Mouse (Mus musculus): ENCODE data around the gene Apoe. TPM values are rescaled to one million over a fixed set of nuclear protein-coding genes. Genes with fewer than 3 reads are reported as not detected.
A peak's percentile ranks its signal among the peaks of the same experiment; 100 is the strongest.

The Apoe gene
- polyA plus RNA-seq, 1 experiment from 2014 or later: 265 TPM

DNA sequence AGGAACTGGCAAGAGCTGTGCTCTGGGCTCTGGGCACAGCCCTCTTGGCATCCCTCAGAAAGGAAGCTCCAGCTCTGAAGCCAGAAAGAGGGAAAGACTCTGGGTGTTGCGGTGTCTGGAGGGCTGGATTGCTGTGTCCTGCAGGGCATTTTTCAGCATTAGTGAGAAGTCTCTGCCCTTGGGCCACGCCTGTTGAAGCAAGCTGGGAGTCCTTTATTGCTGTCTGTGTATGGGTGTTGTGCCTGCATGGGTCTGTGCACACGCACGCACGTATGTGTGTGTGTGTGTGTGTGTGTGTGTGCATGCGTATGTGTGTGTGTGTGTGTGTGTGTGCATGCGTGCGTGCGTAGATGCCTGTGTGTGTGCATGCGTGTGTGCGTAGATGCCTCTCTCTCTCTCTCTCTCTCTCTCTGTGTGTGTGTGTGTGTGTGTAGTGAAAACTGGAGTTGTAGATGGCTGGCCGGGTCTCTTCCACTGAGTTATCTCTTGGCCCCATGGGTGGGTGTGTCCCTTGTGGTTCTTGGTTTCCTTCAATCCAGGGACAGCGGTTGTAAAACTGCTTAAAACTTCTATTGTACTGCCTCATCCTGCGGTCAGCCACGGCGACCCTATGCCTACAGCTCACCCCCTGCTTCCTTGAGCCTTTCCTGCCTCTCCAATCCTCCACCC lies 37.5 kb upstream of the Apoe start:
- H3K4me1 ChIP-seq: no peaks in the 10 kb centered on the region
- WGBS: 89% methylated on average over 16 of the region's 16 CpGs
- peaks cover 27% of the 10 kb centered on the region for H3K36me3 ChIP-seq
- H3K9ac ChIP-seq (replicated peaks): no peak overlapping the region
- no peak overlapping the region for H3K4me3 ChIP-seq
- H3K9me3 ChIP-seq: no peaks in the 10 kb centered on the region
- ATAC-seq (replicated peaks): no peak
- H3K27ac ChIP-seq (replicated peaks): no peak overlapping the region
- no peaks in the 10 kb centered on the region for H3K27me3 ChIP-seq
- no peak overlapping the region for H3K4me2 ChIP-seq (replicated peaks)

DNA sequence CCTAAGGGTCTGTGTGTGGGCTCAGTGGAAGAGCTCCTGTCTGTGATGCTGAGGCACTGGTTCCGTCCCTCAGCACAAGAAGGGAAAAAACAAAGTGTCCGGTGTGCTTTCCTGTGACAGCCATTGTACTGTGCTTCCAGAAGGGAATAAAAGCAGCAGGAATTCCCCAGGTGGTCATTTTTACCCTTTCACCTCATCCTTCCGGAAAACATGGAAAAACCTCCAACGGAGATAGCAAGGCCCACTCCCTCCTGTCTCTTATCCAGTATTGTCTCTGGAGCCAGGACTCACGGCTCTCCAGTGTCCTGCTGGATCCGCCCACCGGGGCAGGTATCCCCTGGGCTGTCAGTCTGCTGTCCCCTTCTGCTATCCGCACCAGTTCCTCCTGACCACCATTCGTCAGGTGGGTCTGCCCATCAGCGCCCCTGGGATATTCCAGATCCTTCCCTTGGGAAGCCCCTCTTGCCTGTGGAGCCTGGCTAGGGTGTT lies 35.2 kb upstream of the Apoe start:
- Histone ChIP-seq H3K4me2 (replicated peaks) (no peak overlapping the region), H3K4me3 (no peak overlapping the region), H3K36me3 (peaks cover 50% of the 10 kb centered on the region), H3K9ac (replicated peaks) (no peak overlapping the region), H3K9me3 (no peaks in the 10 kb centered on the region), H3K27me3 (no peaks in the 10 kb centered on the region), H3K27ac (replicated peaks) (no peak overlapping the region), H3K4me1 (no peaks in the 10 kb centered on the region)
- 86% methylated on average over 10 of the region's 10 CpGs for WGBS
- ATAC-seq (replicated peaks): no peak

DNA sequence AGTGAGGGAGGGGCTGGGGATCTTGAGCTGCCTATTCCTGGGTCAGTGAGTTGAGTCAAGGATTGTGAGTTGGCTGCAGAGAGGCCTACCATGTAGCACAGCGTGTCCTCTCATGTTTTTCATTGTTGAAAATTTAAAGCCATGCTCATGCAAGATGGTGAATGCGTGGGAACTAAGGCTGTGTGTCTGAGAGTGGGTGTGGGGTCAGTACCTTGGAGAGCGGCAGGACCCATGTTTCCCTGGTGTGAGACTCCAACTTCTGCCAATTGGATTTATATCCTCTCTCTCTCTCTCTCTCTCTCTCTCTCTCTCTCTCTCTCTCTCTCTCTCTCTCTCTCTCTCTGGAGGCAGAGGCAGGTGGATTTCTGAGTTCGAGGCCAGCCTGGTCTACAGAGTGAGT lies 27.6 kb upstream of the Apoe start:
- H3K4me3 ChIP-seq: no peak overlapping the region
- no peak overlapping the region for H3K9ac ChIP-seq (replicated peaks)
- ATAC-seq (replicated peaks): no peak
- H3K9me3 ChIP-seq: no peaks in the 10 kb centered on the region
- no peak overlapping the region for H3K27ac ChIP-seq (replicated peaks)
- no peaks in the 10 kb centered on the region for H3K4me1 ChIP-seq
- H3K36me3 ChIP-seq: peaks cover 69% of the 10 kb centered on the region
- H3K4me2 ChIP-seq (replicated peaks): no peak overlapping the region
- H3K27me3 ChIP-seq: no peaks in the 10 kb centered on the region
- whole genome bisulfite sequencing: 84% methylated on average over 4 of the region's 4 CpGs

DNA sequence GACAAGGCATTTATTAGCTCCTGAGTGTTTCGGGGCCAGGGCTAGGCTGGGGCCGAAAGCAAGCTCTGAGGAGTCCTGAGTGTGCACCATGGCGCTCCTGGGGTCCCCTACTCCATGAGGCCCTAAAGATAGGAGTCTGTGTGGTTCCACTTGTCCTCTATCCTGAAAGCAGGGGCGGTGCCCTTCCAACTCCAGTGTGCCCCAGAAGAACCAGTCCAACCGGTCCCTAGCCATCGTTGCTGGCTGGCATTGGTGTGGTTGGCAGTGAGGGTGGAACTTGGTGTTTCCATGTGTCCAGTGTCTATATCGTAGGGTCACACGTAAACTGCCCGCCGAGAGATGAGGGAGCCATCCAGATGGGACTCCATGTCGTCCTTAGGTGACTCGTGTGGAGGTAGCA lies 25.2 kb upstream of the Apoe start:
- Histone ChIP-seq H3K27me3 (no peaks in the 10 kb centered on the region), H3K4me1 (no peaks in the 10 kb centered on the region), H3K4me3 (no peak overlapping the region), H3K27ac (replicated peaks) (no peak overlapping the region), H3K36me3 (peaks cover 46% of the 10 kb centered on the region), H3K9me3 (0 out of 2 replicates have a peak, but pooled peaks cover 2% of the 10 kb centered on the region), H3K4me2 (replicated peaks) (no peak overlapping the region), H3K9ac (replicated peaks) (no peak overlapping the region)
- ATAC-seq (replicated peaks): no peak
- WGBS: 95% methylated on average over 12 of the region's 12 CpGs

DNA sequence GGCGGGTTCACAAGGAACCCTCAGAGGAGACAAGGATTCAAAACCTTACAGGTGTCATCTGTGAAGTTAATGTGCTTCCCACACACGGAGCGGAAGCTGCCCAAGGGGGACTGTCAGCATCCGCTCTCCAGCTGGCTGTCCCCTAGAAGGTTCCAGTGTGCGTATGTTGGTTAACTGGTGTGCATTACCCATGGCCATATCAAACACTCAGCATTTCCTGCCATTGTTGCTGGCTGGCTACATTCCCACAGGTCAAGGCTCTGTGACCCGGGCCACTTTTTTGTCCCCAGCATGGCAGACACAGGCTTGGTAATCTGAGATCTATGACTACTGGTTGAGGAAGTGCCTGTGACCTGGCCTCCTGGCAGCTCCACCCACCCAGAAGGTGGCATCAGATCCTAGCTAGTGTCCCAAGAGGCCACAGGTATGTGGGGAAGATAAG lies 23.8 kb upstream of the Apoe start:
- Histone ChIP-seq H3K4me2 (replicated peaks) (no peak overlapping the region), H3K36me3 (peaks cover 32% of the 10 kb centered on the region), H3K27ac (replicated peaks) (no peak overlapping the region), H3K9me3 (0 out of 2 replicates have a peak, but pooled peaks cover 2% of the 10 kb centered on the region), H3K9ac (replicated peaks) (no peak overlapping the region), H3K4me1 (no peaks in the 10 kb centered on the region), H3K4me3 (no peak overlapping the region), H3K27me3 (no peaks in the 10 kb centered on the region)
- 92% methylated on average over 6 of the region's 6 CpGs for WGBS
- no peak for ATAC-seq (replicated peaks)

DNA sequence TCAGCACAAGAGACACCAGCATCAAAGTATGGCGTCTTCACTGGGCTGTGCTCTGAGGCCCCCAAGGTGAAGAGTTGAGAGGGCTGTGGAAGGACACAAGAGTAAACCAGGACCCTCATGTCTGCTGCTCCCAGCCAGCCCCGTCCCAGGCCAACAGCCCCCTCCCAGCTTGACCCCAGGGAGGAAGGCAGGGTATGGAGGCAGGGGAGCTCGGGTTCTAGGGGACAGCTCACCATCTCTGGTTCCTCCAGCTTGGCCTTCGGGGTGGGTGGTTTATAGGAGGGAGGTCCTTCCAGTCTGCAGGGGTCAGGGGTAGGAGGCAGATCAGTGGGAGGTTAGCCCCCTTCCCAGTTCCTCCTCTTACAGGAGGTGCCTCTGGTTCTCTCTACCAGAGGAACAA lies 20.2 kb upstream of the Apoe start:
- Histone ChIP-seq H3K9me3 (0 out of 2 replicates have a peak, but pooled peaks cover 2% of the 10 kb centered on the region), H3K4me2 (replicated peaks) (no peak overlapping the region), H3K27ac (replicated peaks) (no peak overlapping the region), H3K9ac (replicated peaks) (no peak overlapping the region), H3K27me3 (no peaks in the 10 kb centered on the region), H3K4me1 (peaks cover 14% of the 10 kb centered on the region), H3K36me3 (peaks cover 6% of the 10 kb centered on the region; the same call in 1 of the 2 replicates), H3K4me3 (no peak overlapping the region)
- no peak for ATAC-seq (replicated peaks)
- WGBS: 90% methylated on average over 4 of the region's 4 CpGs

DNA sequence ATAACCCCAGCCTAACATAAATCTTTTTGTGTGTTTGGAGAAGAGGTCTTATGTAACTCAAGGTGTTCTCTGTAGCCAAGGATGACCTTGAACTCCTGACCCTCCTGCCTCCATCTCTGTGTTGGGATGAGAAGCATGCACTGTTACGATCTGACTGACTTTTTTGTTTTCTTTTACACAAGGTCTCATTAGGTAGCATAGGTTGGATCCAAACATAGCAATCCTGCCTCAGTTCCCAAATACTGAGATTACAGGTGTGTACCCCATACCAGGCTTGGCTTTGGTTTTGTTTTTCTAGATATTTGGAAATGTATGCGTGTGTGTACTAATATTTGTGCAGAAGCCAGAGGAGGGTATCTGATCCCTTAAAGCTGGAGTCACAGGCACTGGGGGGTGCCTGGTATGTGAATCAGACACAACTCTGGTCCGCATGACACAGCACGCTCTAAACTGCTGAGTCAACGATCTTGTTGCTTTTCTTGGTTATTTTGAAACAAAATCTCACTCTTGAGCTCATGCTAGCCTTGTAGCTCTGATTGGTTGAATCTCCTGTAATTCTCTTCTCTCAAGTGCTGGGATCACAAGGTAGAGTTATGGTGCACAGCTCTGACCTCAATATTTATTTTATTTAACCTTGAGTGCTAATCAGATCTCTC lies 19.4 kb upstream of the Apoe start:
- H3K4me3 ChIP-seq: no peak overlapping the region
- 0 out of 2 replicates have a peak, but pooled peaks cover 2% of the 10 kb centered on the region for H3K9me3 ChIP-seq
- 0 out of 2 replicates have a peak, but pooled peaks cover 5% of the 10 kb centered on the region for H3K36me3 ChIP-seq
- H3K9ac ChIP-seq (replicated peaks): no peak overlapping the region
- no peak overlapping the region for H3K4me2 ChIP-seq (replicated peaks)
- no peaks in the 10 kb centered on the region for H3K27me3 ChIP-seq
- ATAC-seq (replicated peaks): no peak
- no peak overlapping the region for H3K27ac ChIP-seq (replicated peaks)
- 93% methylated on average over 5 of the region's 5 CpGs for WGBS
- peaks cover 22% of the 10 kb centered on the region for H3K4me1 ChIP-seq

DNA sequence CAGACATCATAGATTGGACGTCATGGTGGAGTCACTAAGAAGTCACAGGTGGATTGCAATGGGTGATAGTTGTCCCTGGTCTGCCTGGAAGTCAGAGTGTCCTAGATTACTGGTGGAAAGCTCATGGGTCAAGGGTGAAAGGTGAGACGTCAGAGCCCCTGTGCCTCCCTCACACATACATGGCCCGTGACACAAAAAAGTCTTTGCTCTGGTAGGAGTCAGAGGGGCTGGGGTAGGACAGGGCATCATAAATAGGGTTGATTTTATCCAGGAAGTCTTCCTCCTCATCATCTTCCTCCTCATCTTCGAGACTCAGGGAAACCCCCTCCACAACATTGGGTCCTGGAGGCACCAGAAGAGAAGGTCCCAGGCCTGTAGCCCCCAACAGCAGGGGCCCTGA lies 18.4 kb upstream of the Apoe start:
- Histone ChIP-seq H3K9me3 (0 out of 2 replicates have a peak, but pooled peaks cover 2% of the 10 kb centered on the region), H3K4me1 (peaks cover 22% of the 10 kb centered on the region), H3K36me3 (peaks cover 1% of the 10 kb centered on the region; the same call in 1 of the 2 replicates), H3K9ac (replicated peaks) (no peak overlapping the region), H3K4me3 (no peak overlapping the region), H3K4me2 (replicated peaks) (no peak overlapping the region), H3K27ac (replicated peaks) (no peak overlapping the region), H3K27me3 (no peaks in the 10 kb centered on the region)
- WGBS: 84% methylated on average over 4 of the region's 4 CpGs
- no peak for ATAC-seq (replicated peaks)

DNA sequence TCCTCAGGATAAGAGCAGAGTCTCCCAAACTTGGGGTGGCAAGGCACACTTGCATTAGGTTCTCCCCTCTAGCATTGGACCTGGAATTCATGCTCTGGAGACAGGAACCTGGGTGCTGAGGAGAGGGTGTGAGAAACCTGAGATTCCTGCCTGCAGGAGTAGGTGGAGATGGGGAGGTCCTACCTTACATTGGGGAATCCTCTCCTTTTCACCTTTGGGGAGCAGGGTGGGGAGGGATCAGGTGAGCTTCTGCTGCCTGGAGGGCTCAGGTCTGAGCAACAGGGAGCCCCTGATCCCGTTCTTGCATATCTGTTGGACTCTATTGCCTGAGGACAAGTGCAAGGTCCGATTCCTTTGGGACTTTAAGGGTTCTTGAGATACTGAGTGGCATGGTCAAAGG lies 17.8 kb upstream of the Apoe start:
- 80% methylated on average over 2 of the region's 2 CpGs for WGBS
- no peak for ATAC-seq (replicated peaks)
- peak overlapping the region; percentile 38; the same call in 1 of the 2 replicates for H3K9ac ChIP-seq (replicated peaks)

DNA sequence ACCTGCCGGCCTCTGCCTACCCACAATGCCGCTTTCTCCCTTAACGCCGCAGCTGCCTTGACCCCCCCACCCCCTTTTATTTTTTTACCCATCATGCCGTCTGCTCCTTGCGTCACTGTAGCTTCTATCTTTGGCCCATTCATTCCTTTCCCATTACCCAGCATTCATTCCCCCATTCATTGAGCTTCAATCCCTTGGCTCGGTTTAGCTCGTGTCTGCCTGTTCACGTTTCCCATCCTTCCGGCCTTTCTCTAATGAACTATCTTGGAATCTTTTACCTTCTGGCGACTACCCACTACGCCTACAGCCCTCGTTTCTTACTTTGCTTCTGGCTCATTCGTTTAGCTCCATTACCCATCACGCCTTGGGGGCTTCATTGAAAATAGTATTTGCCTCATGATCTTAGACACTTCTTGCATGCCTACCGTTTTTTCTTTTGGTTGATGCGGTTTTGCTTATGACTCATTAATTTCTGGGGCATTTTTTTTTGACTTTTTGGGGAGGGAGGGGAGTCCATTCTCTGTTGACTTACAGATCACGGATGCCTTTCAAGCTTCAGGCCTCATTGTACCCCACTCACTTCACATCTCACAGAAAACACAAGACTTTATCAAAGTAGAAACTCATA lies 17.2 kb upstream of the Apoe start:
- H3K36me3 ChIP-seq: peaks cover 13% of the 10 kb centered on the region
- peak overlapping the region; percentile 73 for H3K4me3 ChIP-seq
- peaks cover 22% of the 10 kb centered on the region for H3K4me1 ChIP-seq
- 0 out of 2 replicates have a peak, but pooled peaks cover 2% of the 10 kb centered on the region for H3K9me3 ChIP-seq
- WGBS: 5% methylated on average over 18 of the region's 18 CpGs
- peak overlapping the region; percentile 91 for H3K27ac ChIP-seq (replicated peaks)
- no peaks in the 10 kb centered on the region for H3K27me3 ChIP-seq
- ATAC-seq (replicated peaks): no peak
- H3K9ac ChIP-seq (replicated peaks): peak overlapping the region; percentile 38
- H3K4me2 ChIP-seq (replicated peaks): peak overlapping the region; percentile 59

More for the DNA sequence above, 17.8 kb upstream of the Apoe start:
- Histone ChIP-seq H3K27ac (replicated peaks) (peak overlapping the region; percentile 91), H3K4me2 (replicated peaks) (peak overlapping the region; percentile 59), H3K36me3 (peaks cover 7% of the 10 kb centered on the region), H3K4me1 (peaks cover 22% of the 10 kb centered on the region), H3K9me3 (0 out of 2 replicates have a peak, but pooled peaks cover 2% of the 10 kb centered on the region), H3K27me3 (no peaks in the 10 kb centered on the region), H3K4me3 (0 out of 2 replicates have a peak overlapping the region, but pooled peaks have one; percentile 73)

DNA sequence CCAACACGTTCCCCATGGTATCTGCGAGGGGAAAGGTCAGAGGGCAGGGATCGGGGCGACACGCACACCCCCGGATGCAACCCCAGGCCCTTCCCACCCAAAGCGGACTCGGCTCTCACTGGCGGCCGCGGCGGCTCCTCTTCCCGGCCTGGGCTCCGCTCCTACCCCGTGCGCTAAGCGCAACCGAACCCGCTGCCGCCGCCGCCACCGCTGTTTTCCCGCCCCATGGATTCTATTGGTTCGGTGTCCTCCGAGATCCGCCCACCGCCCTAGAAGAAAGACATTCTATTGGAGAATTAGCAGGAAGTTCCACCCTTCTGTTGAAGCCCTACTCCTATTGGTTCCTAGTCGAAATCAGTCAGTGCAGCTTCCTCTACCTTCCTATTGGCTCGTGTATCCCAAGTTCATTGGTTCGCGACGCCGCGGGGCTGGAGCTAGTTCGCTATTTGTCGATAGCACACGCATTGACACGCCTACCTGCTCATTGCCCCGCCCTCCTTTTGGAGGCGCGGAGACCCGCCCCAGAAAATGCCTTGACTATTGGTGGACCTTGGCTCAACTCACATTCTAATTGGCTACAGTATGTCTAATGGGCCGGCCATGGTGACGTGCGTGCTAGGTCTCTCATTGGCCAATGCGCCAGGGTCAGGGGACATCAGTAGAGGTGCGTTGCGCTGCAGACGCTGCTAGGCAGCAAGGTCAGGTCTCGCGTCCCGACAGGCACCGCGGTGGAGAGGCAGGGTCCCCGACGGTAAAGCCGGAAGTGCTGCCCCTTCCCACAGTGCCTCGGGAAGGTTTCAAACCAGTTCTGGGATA lies 16.5 kb upstream of the Apoe start, which contains the start of gene Tomm40:
Tomm40 (minus strand) TSS at position 200 of the 816 bp plus-strand sequence.
- no peaks in the 10 kb centered on the region for H3K9me3 ChIP-seq
- H3K9ac ChIP-seq (replicated peaks): peak within 1 kb of the TSS; percentile 70
- peaks cover 22% of the 10 kb centered on the region for H3K4me1 ChIP-seq
- under 1% methylated on average over 54 of the region's 59 CpGs for WGBS
- H3K27me3 ChIP-seq: no peaks in the 10 kb centered on the region
- peak within 1 kb of the TSS; percentile 91 for H3K27ac ChIP-seq (replicated peaks)
- H3K4me2 ChIP-seq (replicated peaks): peak within 1 kb of the TSS; percentile 95
- peak; percentile 99 for ATAC-seq (replicated peaks)
- H3K36me3 ChIP-seq: peaks cover 18% of the 10 kb centered on the region
- peak within 1 kb of the TSS; percentile 73 for H3K4me3 ChIP-seq
